Mouse (Mus musculus) natural killer cell, adult 2 months (primary cell): ENCODE results near the gene Hoxb4.
A peak's percentile ranks its signal among the peaks of the same experiment; 100 is the strongest.

ENCODE experiments used
- DNase-seq, 2 experiments: peaks; one replicate each; pipeline ENCODE4 v3.0.0; 2022; ENCODE audit warnings: low spot score in 2 of 2

Hoxb4 gene

GRCm38 (mm10) chr11:96284774-96285734 is 33.0 kb upstream of the Hoxb4 start:
- no peak for DNase-seq

DNA sequence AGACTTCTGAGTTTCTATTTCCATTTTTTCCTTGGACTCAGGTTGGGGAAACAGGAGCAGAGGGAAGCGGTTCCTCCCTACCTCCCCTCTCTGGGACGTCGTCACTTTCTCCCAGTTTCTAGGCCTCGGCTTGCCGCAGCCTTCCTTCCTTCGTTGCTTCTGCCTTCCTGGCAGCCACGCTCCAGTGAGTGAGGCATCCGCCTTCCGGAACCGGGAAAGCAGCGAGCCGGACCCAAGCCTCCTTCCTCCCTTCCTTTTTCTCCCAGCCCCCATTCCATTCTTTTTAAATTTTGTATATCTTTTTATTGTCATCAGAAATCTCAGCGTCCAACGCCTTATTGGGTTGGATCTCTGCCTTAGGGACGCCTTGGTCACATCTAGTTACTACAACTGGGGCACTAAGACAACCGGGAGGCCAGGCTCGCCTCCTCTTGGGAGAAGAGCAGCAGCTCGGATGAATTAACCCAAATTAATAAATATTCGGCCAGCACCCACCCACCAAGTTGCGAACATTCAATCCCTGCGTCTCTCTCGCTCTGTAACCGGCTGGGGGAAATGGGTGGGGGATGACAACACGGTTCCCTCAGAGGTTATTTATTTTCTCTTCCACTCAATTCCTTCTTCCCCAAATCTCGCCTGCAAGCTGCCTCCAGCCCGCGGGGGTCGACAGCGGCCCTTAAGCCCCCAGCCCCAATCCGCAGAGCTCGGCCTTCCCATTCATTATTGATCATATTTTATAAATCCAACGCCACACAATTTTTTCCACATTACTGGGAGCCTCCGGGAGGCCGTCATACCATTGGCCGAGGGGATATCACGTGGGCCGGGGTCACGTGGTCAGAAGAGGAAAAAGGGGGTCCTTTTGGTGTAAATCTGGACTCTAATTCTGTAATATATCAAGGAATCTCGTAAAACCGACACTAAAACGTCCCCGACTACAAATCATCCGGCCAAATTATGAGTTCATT is 32.0 kb upstream of the Hoxb4 start, which contains the start of gene Hoxb7:
Hoxb7 (plus strand) TSS at position 853 of the 968 bp plus-strand sequence.
- no peak for DNase-seq

GRCm38 (mm10) chr11:96286739-96287385 is 31.2 kb upstream of the Hoxb4 start:
- no peak for DNase-seq

DNA sequence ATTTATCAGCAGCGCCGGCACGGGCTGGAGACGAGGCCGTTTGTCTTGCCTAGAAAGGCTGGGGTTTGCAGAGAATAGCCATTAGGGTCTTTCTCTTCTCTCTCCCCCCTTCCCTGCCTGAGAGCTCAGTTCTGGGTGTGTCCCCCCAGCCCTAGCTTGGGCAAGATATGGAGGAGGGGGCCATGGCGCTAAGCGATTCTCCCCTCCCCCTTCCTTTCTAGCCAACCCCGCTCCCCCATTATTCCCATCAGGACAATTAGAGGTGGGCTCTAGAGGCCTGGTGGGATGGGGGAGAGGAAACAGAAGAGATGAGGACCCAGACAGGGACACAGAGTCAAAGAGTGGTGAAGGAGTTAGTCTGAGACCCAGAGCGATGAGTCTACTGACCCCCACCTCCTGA is 30.7 kb upstream of the Hoxb4 start:
- no peak for DNase-seq

DNA sequence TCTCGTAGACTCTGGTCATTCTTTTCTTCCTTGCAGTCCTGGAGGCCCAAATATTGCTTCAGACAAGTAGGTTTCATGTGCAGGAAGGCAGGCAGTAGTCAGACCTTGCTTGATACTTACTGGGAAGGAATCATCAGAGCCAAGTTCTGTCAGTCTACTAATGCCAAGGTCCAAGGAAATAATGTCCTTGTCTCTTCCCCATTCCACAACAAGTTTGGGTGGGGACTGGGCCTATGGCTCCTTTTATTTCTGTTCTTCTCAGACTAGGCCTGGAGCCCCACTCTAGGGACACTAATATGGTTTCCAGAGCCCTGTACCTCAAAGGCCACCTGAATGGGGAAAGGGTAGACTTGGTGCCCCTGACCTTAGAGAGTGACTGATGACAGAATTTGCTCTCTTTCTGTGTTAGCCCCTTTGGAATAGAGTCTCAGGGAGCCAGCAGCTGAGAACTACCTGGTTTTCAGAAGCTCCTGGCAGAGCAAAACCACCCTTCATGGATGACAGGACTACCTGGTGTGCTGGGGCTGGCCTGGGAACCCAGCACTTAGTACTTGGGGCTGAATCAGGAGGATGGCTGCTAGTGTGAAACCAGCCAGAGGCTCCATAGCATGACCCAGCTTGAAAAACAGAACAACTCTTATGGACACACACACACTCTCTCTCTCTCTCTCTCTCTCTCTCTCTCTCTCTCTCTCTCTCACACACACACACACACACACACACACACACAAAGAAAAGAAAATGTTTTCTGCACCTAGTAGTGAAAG is 29.4 kb upstream of the Hoxb4 start:
- no peak for DNase-seq

DNA sequence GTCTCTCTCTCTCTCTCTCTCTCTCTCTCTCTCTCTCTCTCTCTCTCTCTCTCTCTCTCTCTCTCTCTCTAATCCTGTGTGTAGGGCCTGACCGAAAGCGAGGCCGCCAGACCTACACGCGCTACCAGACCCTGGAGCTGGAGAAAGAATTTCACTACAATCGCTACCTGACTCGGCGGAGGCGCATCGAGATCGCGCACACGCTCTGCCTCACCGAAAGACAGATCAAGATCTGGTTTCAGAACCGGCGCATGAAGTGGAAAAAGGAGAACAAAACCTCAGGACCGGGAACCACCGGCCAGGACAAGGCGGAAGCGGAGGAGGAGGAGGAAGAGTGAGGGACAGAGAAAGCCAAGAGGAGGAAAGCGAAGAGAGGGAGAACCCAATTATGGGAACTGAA is 28.8 kb upstream of the Hoxb4 start:
- DNase-seq, result no peak

DNA sequence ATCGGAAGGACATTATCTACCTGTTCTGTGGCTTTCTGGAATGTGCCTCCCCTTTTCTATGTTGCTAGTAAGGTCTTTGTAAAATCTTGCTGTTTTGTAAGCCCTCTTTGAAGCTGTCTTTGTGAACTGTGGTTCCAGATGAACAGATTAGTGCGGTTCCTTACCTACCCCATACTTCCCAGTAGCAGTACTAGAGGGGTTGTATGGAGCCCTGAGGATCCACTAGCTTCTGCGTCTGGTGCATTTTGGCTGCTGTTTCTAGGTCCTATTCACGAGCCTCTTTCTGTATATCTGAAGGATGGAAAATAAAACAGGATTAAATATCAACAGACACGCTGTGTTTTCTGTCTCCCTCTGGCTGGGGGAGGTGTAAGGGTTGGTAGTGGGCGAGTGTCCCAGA is 28.2 kb upstream of the Hoxb4 start:
- DNase-seq, result no peak

DNA sequence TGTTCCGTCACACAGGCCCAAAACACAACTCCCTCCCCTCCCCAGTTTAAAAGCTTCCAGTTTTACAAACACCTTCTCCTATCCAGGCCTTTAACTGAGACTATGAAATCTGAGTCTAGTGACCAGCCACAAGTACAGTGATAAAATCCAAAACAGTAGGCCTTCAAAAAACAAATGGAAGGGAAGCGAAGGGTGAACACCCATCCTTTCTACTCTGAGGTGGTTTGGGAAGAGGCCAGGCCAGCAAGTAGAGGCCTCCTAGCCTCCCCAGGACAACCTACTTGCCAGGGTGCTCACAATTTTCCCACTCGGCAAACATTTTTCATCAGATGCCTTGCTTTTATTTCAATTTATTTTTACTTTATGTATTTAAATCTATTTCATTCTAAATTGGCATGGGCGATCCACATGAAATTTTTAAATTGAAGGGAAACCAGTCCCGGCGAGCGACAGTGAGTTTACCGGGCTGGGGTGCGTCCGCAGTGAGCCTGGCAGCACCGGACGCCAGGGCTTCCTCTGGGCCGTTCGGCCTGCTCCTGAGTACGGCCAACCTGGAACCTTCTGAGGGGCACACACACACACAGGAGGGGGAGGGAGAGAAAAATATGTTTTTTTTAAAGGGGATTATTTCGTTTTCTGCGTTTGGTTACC is 27.2 kb upstream of the Hoxb4 start:
- DNase-seq, result no peak

DNA sequence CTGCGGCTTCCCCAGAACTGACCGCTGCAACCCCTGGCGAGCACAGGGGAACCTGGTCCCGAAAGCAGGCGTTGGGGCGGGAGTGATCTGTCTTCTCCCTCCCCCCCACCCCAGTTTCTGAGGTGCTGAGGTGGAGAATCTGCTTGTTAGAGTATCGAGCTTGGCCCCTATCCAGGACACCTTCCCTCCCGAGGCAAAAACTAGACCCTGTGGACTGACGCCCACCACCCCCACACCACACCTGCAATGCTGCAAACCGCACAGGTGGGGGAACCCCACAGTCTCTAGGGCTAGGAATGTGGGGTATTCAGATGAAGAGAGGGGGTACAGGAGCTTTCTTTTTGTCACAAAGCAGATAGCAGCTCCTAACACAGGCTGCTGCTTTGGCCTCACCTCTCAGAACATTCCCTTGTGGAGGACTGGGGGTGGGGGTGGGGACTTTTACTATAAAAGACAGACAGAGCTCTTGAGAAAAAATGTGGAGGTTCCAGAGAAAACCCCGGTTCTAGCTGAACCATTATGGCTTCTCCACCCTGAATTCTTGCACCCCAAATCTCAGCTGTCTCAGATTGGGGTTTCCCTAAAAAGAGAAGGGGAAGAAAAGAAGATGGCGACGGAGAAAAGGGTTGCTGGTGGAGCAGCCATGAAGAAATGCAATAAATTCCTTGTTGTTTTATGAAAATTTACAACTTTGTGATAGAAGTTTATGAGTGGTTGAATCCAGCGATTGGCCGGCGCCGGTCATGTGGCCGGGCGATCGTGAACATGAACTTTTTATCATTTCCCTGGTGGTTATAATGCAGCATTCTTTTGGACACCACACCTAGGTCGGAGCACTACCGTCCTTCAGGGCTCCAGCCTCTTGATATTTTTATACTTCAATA is 26.1 kb upstream of the Hoxb4 start, which contains the start of gene Hoxb6:
Hoxb6 (plus strand) TSS at position 796 of the 884 bp plus-strand sequence.
- DNase-seq, result no peak

- no peak for DNase-seq
Measured at GRCm38 (mm10) chr11:96292565-96293301, 25.3 kb upstream of the Hoxb4 start.

GRCm38 (mm10) chr11:96293302-96293921 is 24.7 kb upstream of the Hoxb4 start:
- DNase-seq, result no peak

- DNase-seq, result peak; percentile 69 to 78
Measured at GRCm38 (mm10) chr11:96294245-96295091, 23.6 kb upstream of the Hoxb4 start.

- DNase-seq, result no peak
Measured at GRCm38 (mm10) chr11:96295092-96295835, 22.8 kb upstream of the Hoxb4 start.

GRCm38 (mm10) chr11:96296997-96297396 is 21.1 kb upstream of the Hoxb4 start:
- no peak for DNase-seq

GRCm38 (mm10) chr11:96297428-96297827 is 20.6 kb upstream of the Hoxb4 start:
- no peak for DNase-seq

DNA sequence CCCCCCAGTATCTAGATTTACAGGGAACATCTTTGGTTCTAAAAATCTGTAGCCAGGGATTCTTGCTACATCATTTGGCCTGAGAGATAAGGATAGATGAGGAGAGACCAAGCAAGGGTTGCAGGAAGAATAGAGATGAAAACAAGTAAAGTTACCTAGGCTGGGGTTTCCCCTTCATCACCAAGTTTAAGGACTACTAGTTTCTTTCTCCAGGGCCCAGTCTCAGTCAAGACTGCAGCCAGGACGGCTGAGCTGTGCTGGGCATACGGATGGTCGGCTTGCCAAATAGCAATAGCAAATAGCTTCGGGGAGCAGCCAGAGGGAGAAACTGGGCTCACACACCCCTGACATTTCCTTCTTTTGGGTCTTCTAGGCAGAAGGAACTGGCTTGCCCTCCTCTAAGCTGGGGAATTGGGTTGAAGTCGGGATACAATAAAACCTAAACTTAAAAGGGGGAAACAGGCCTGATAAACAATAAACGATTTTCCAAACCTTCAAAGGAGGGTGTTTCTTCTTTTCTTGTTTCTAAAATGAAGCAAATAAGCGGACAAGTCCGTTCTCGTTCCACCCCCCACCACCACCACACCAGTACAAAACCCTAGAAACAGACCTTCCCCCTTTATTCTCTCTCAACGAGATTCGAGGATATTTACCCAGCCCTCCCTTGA is 20.0 kb upstream of the Hoxb4 start:
- DNase-seq, result no peak
